Mouse (Mus musculus) stomach, embryonic 16.5 days (tissue): ENCODE measurements at regions not wholly inside any gene's neighbourhood (a gene's known extent, or its start where the extent isn't known, plus 50 kb on each side); places are given as distances from the start of the nearest gene placed in this dataset.

Experiments
- ATAC-seq: fragments of 200-750 bp; cut with Nextera tagmentation; 2 replicates; pipeline ENCODE4 v1.8.0; 2017; ENCODE audit warnings: moderate number of reproducible peaks, moderate TSS enrichment; ENCODE audit not compliant: insufficient read depth, low FRiP score
- H3K27ac ChIP-seq: fragments of 300-500 bp; sonication (generic); 2 replicates; pipeline ENCODE4 v1.5.1; 2014; ENCODE audit warnings: low read length
- H3K27me3 ChIP-seq: fragments of 300-500 bp; sonication (generic); 2 replicates; pipeline ENCODE4 v1.6.1; 2014; ENCODE audit warnings: low read length, control low read depth, mixed read lengths; ENCODE audit not compliant: control insufficient read depth, insufficient read depth
- H3K36me3 ChIP-seq: fragments of 300-500 bp; sonication (generic); 2 replicates; pipeline ENCODE4 v1.6.1; 2014; ENCODE audit warnings: low read length; ENCODE audit not compliant: control insufficient read depth, insufficient read depth
- H3K4me1 ChIP-seq: fragments of 300-500 bp; sonication (generic); 2 replicates; pipeline ENCODE4 v1.6.1; 2014; ENCODE audit warnings: low read length, control low read depth, mixed read lengths; ENCODE audit not compliant: control insufficient read depth, insufficient read depth
- H3K4me2 ChIP-seq: fragments of 300-500 bp; sonication (generic); 2 replicates; pipeline ENCODE4 v1.6.1; 2014; ENCODE audit warnings: low read depth, low read length, mixed read lengths
- H3K4me3 ChIP-seq: fragments of 300-500 bp; sonication (generic); replicated peaks from 2 replicates; pipeline ENCODE4 v1.5.1; 2014; ENCODE audit warnings: mild to moderate bottlenecking, low read length
- H3K9ac ChIP-seq: fragments of 300-500 bp; sonication (generic); 2 replicates; pipeline ENCODE4 v1.6.1; 2014; ENCODE audit warnings: low read length
- H3K9me3 ChIP-seq: fragments of 300-500 bp; sonication (generic); replicated peaks from 2 replicates; pipeline ENCODE4 v1.6.1; 2016; ENCODE audit warnings: low read length, control low read depth; ENCODE audit not compliant: control insufficient read depth
- WGBS: fragments of 180-500 bp; shearing (Covaris S2); extraction: QIAGEN DNeasy Blood & Tissue Kit; methylation state at CpG from one replicate; pipeline ENCODE4 v1.1.7; 2014; 5-methylcytosine and 5-hydroxymethylcytosine counted together

GRCm38 (mm10) chr4:93552489-93553160, 217.3 kb upstream of the Tusc1 start:
- no peaks in the 10 kb centered on the region for H3K36me3 ChIP-seq
- H3K4me1 ChIP-seq: no peaks in the 10 kb centered on the region
- ATAC-seq: no peak
- H3K9ac ChIP-seq: no peak overlapping the region
- no peaks in the 10 kb centered on the region for H3K9me3 ChIP-seq
- 78% methylated on average over 4 of the region's 4 CpGs for WGBS
- H3K27ac ChIP-seq: no peak overlapping the region
- no peak overlapping the region for H3K4me2 ChIP-seq
- no peaks in the 10 kb centered on the region for H3K27me3 ChIP-seq
- no peak overlapping the region for H3K4me3 ChIP-seq

- H3K4me2 ChIP-seq: no peak overlapping the region
- no peak overlapping the region for H3K27ac ChIP-seq
- H3K36me3 ChIP-seq: no peaks in the 10 kb centered on the region
- no peak overlapping the region for H3K9ac ChIP-seq
- no peaks in the 10 kb centered on the region for H3K4me1 ChIP-seq
- ATAC-seq: peak; percentile 17; the same call in 1 of the 2 replicates
- H3K27me3 ChIP-seq: no peaks in the 10 kb centered on the region
- H3K9me3 ChIP-seq: no peaks in the 10 kb centered on the region
- no peak overlapping the region for H3K4me3 ChIP-seq
Observed at GRCm38 (mm10) chr4:93551086-93551485, 215.8 kb upstream of the Tusc1 start.

- Histone ChIP-seq H3K4me3 (no peak overlapping the region), H3K9ac (no peak overlapping the region), H3K9me3 (no peaks in the 10 kb centered on the region), H3K4me1 (no peaks in the 10 kb centered on the region), H3K4me2 (no peak overlapping the region), H3K36me3 (no peaks in the 10 kb centered on the region), H3K27ac (no peak overlapping the region), H3K27me3 (no peaks in the 10 kb centered on the region)
- ATAC-seq: no peak
- 62% methylated on average over 4 of the region's 4 CpGs for WGBS
Observed at GRCm38 (mm10) chr4:93540588-93540987, 205.3 kb upstream of the Tusc1 start.

- Histone ChIP-seq H3K27me3 (no peaks in the 10 kb centered on the region), H3K4me1 (no peaks in the 10 kb centered on the region), H3K4me2 (no peak overlapping the region), H3K9ac (no peak overlapping the region), H3K4me3 (no peak overlapping the region), H3K9me3 (no peaks in the 10 kb centered on the region), H3K27ac (no peak overlapping the region), H3K36me3 (no peaks in the 10 kb centered on the region)
- 74% methylated on average over 2 of the region's 2 CpGs for WGBS
- ATAC-seq: no peak
Observed at GRCm38 (mm10) chr4:93527382-93527781, 192.1 kb upstream of the Tusc1 start.

GRCm38 (mm10) chr4:93520454-93521100, 185.3 kb upstream of the Tusc1 start:
- no peak overlapping the region for H3K9ac ChIP-seq
- no peaks in the 10 kb centered on the region for H3K27me3 ChIP-seq
- no peaks in the 10 kb centered on the region for H3K4me1 ChIP-seq
- no peak overlapping the region for H3K27ac ChIP-seq
- no peak overlapping the region for H3K4me3 ChIP-seq
- no peaks in the 10 kb centered on the region for H3K9me3 ChIP-seq
- no peak for ATAC-seq
- no peak overlapping the region for H3K4me2 ChIP-seq
- H3K36me3 ChIP-seq: no peaks in the 10 kb centered on the region
- WGBS: 71% methylated on average over 5 of the region's 5 CpGs

GRCm38 (mm10) chr4:93518925-93519324, 183.6 kb upstream of the Tusc1 start:
- no peaks in the 10 kb centered on the region for H3K9me3 ChIP-seq
- H3K36me3 ChIP-seq: no peaks in the 10 kb centered on the region
- no peaks in the 10 kb centered on the region for H3K4me1 ChIP-seq
- no peak overlapping the region for H3K27ac ChIP-seq
- ATAC-seq: no peak
- WGBS: 81% methylated on average over 5 of the region's 5 CpGs
- H3K4me3 ChIP-seq: no peak overlapping the region
- no peak overlapping the region for H3K4me2 ChIP-seq
- no peaks in the 10 kb centered on the region for H3K27me3 ChIP-seq
- H3K9ac ChIP-seq: no peak overlapping the region

- no peak for ATAC-seq
- Histone ChIP-seq H3K4me2 (no peak overlapping the region), H3K36me3 (no peaks in the 10 kb centered on the region), H3K9me3 (no peaks in the 10 kb centered on the region), H3K4me3 (no peak overlapping the region), H3K9ac (no peak overlapping the region), H3K4me1 (no peaks in the 10 kb centered on the region), H3K27me3 (no peaks in the 10 kb centered on the region), H3K27ac (no peak overlapping the region)
- WGBS: 55% methylated on average over 1 of the region's 1 CpGs
Observed at GRCm38 (mm10) chr4:93510771-93511170, 175.5 kb upstream of the Tusc1 start.

- 68% methylated on average over 2 of the region's 2 CpGs for WGBS
- no peak overlapping the region for H3K4me3 ChIP-seq
- H3K9ac ChIP-seq: no peak overlapping the region
- H3K36me3 ChIP-seq: no peaks in the 10 kb centered on the region
- no peaks in the 10 kb centered on the region for H3K9me3 ChIP-seq
- no peaks in the 10 kb centered on the region for H3K27me3 ChIP-seq
- no peaks in the 10 kb centered on the region for H3K4me1 ChIP-seq
- no peak overlapping the region for H3K4me2 ChIP-seq
- ATAC-seq: no peak
- H3K27ac ChIP-seq: no peak overlapping the region
Observed at GRCm38 (mm10) chr4:93496871-93497270, 161.6 kb upstream of the Tusc1 start.

- no peaks in the 10 kb centered on the region for H3K36me3 ChIP-seq
- WGBS: 91% methylated on average over 4 of the region's 4 CpGs
- H3K27ac ChIP-seq: no peak overlapping the region
- ATAC-seq: no peak
- H3K9ac ChIP-seq: no peak overlapping the region
- H3K27me3 ChIP-seq: no peaks in the 10 kb centered on the region
- H3K4me3 ChIP-seq: no peak overlapping the region
- no peaks in the 10 kb centered on the region for H3K9me3 ChIP-seq
- no peak overlapping the region for H3K4me2 ChIP-seq
- H3K4me1 ChIP-seq: no peaks in the 10 kb centered on the region
Observed at GRCm38 (mm10) chr4:93494319-93494718, 159.0 kb upstream of the Tusc1 start.
